Mouse (Mus musculus) testis, adult 2 months (tissue): ENCODE data around the gene Preb. TPM values are rescaled to one million over a fixed set of nuclear protein-coding genes. Genes with fewer than 3 reads are reported as not detected.

Experiments used
- H3K27ac ChIP-seq: fragments of 200-500 bp; 2 replicates; pipeline ENCODE4 v1.5.1; 2012; ENCODE audit warnings: low read depth, low read length; ENCODE audit not compliant: control insufficient read depth, insufficient read depth
- H3K27me3 ChIP-seq: fragments of 200-500 bp; 2 replicates; pipeline ENCODE4 v1.6.1; 2012; ENCODE audit warnings: mild to moderate bottlenecking, low read length, moderate library complexity; ENCODE audit not compliant: control insufficient read depth, insufficient read depth
- H3K36me3 ChIP-seq: fragments of 200-500 bp; 2 replicates; pipeline ENCODE4 v1.6.1; 2012; ENCODE audit warnings: mild to moderate bottlenecking, low read length; ENCODE audit not compliant: control insufficient read depth, insufficient read depth
- H3K4me1 ChIP-seq: fragments of 200-500 bp; 2 replicates; pipeline ENCODE4 v1.6.1; 2012; ENCODE audit warnings: low read length; ENCODE audit not compliant: control insufficient read depth, insufficient read depth
- H3K4me3 ChIP-seq: fragments of 200-500 bp; 2 replicates; pipeline ENCODE4 v1.5.1; 2012; ENCODE audit warnings: low read depth, mild to moderate bottlenecking, low read length, moderate library complexity, mixed read lengths; ENCODE audit not compliant: control insufficient read depth
- CTCF ChIP-seq: fragments of 200-500 bp; IDR thresholded peaks from 2 replicates; pipeline ENCODE4 v1.5.1; 2012; ENCODE audit warnings: low read depth, mild to moderate bottlenecking, inconsistent platforms, low read length, moderate library complexity; ENCODE audit not compliant: control insufficient read depth, insufficient read depth, insufficient replicate concordance
- POLR2A ChIP-seq: fragments of 200-500 bp; IDR thresholded peaks from 2 replicates; pipeline ENCODE4 v1.6.1; 2012; ENCODE audit warnings: low read depth, mild to moderate bottlenecking, inconsistent platforms, low read length, moderate library complexity; ENCODE audit not compliant: control insufficient read depth
- polyA plus RNA-seq: library from polyadenylated mRNA; depleted of rRNA; stranded (reverse); fragments of >200 nt; gene quantifications from 2 replicates; pipeline ENCODE4 v1.2.3, GENCODE M21; 2012; rRNA removed

Gene Preb
- polyA plus RNA-seq, 1 experiment = 79.5 TPM

GRCm38 (mm10) chr5:30909300-30909659, 50.9 kb downstream of the Preb start:
- H3K36me3 ChIP-seq = no peaks in the 10 kb centered on the region
- H3K4me3 ChIP-seq = no peak overlapping the region
- no peak overlapping the region for H3K27ac ChIP-seq
- no peaks in the 10 kb centered on the region for H3K27me3 ChIP-seq
- H3K4me1 ChIP-seq = peaks cover 13% of the 10 kb centered on the region
- TF ChIP-seq CTCF (no peak), POLR2A (no peak)

GRCm38 (mm10) chr5:30908426-30909299, 51.5 kb downstream of the Preb start:
- Histone ChIP-seq H3K36me3 (no peaks in the 10 kb centered on the region), H3K4me3 (peak overlapping the region; percentile 89), H3K27ac (peak overlapping the region; percentile 88)

GRCm38 (mm10) chr5:30907413-30908059, 52.6 kb downstream of the Preb start, which contains the start of gene Ost4:
TSS of gene Ost4 (minus strand) at chr5:30907788.
- Histone ChIP-seq H3K4me3 (peak within 1 kb of the TSS; percentile 89), H3K4me1 (peaks cover 11% of the 10 kb centered on the region), H3K36me3 (no peaks in the 10 kb centered on the region; the same call in 1 of the 2 replicates), H3K27me3 (no peaks in the 10 kb centered on the region), H3K27ac (peak within 1 kb of the TSS; percentile 88)
- TF ChIP-seq POLR2A = peak; percentile 90
- TF ChIP-seq CTCF = no peak

More at GRCm38 (mm10) chr5:30908426-30909299, 51.5 kb downstream of the Preb start:
- Histone ChIP-seq H3K27me3 (no peaks in the 10 kb centered on the region), H3K4me1 (peaks cover 11% of the 10 kb centered on the region)
- TF ChIP-seq POLR2A = no peak
- no peak for TF ChIP-seq CTCF

GRCm38 (mm10) chr5:30901860-30902259, 58.3 kb downstream of the Preb start:
- no peak for TF ChIP-seq CTCF
- no peak for TF ChIP-seq POLR2A
- H3K4me1 ChIP-seq = no peaks in the 10 kb centered on the region
- H3K27me3 ChIP-seq = no peaks in the 10 kb centered on the region
- H3K36me3 ChIP-seq = no peaks in the 10 kb centered on the region; the same call in 1 of the 2 replicates
- H3K4me3 ChIP-seq = no peak overlapping the region
- no peak overlapping the region for H3K27ac ChIP-seq

Other genes starting within 250 kb of the Preb start
- 73.0 and 78.9 TPM in 2 replicates for gene Dpysl5, start 248.8 kb downstream of the Preb start, polyA plus RNA-seq
- gene Mapre3, start 145.7 kb downstream of the Preb start, polyA plus RNA-seq = 341 and 342 TPM in 2 replicates
- 126 and 131 TPM in 2 replicates for gene Tmem214, start 92.3 kb downstream of the Preb start, polyA plus RNA-seq
- 489 and 539 TPM in 2 replicates for gene Agbl5, start 71.7 kb downstream of the Preb start, polyA plus RNA-seq
- 184 and 197 TPM in 2 replicates for gene Ost4, start 52.6 kb downstream of the Preb start, polyA plus RNA-seq
- 5.7 and 6.5 TPM in 2 replicates for gene Emilin1, start 47.0 kb downstream of the Preb start, polyA plus RNA-seq
- 6.0 and 10.3 TPM in 2 replicates for gene Khk, start 38.9 kb downstream of the Preb start, polyA plus RNA-seq
- gene Cgref1, start 14.8 kb downstream of the Preb start, polyA plus RNA-seq = 0.69 and 0.77 TPM in 2 replicates
- gene Tcf23, start 8.3 kb upstream of the Preb start, polyA plus RNA-seq = 1.00 and 1.0 TPM in 2 replicates
- gene Atraid, start 88.0 kb upstream of the Preb start, polyA plus RNA-seq = 38.7 and 47.7 TPM in 2 replicates
- 5.4 and 6.2 TPM in 2 replicates for gene Slc5a6, start 88.6 kb upstream of the Preb start, polyA plus RNA-seq
- gene Cad, start 94.4 kb upstream of the Preb start, polyA plus RNA-seq = 11.2 and 14.0 TPM in 2 replicates
- 172 and 183 TPM in 2 replicates for gene Dnajc5g, start 145.9 kb upstream of the Preb start, polyA plus RNA-seq
- 311 and 315 TPM in 2 replicates for gene Slc30a3, start 147.9 kb upstream of the Preb start, polyA plus RNA-seq
- gene Trim54, start 156.4 kb upstream of the Preb start, polyA plus RNA-seq = 9.8 and 11.1 TPM in 2 replicates
- gene Ucn, start 178.5 kb upstream of the Preb start, polyA plus RNA-seq = 0.57 and 1.4 TPM in 2 replicates
- gene Mpv17, start 193.9 kb upstream of the Preb start, polyA plus RNA-seq = 11.2 and 14.3 TPM in 2 replicates
- 7.3 and 9.7 TPM in 2 replicates for gene Gm29609, start 219.6 kb upstream of the Preb start, polyA plus RNA-seq
- 47.2 and 49.0 TPM in 2 replicates for gene Gtf3c2, start 219.8 kb upstream of the Preb start, polyA plus RNA-seq
- 22.2 and 24.8 TPM in 2 replicates for gene Snx17, start 232.9 kb upstream of the Preb start, polyA plus RNA-seq
- gene Eif2b4, start 233.1 kb upstream of the Preb start, polyA plus RNA-seq = 107 and 116 TPM in 2 replicates
- 53.2 and 60.0 TPM in 2 replicates for gene Zfp513, start 241.9 kb upstream of the Preb start, polyA plus RNA-seq